Mouse (Mus musculus): ENCODE data around the gene Btnl10. TPM values are rescaled to one million over a fixed set of nuclear protein-coding genes. Genes with fewer than 3 reads are reported as not detected.

Gene Btnl10
- polyA plus RNA-seq (2014; fragmentation: Nextera tagmentation; extraction: Ambion mirVana): 0.07 TPM in 1 of 2 replicates, not detected in the other

DNA sequence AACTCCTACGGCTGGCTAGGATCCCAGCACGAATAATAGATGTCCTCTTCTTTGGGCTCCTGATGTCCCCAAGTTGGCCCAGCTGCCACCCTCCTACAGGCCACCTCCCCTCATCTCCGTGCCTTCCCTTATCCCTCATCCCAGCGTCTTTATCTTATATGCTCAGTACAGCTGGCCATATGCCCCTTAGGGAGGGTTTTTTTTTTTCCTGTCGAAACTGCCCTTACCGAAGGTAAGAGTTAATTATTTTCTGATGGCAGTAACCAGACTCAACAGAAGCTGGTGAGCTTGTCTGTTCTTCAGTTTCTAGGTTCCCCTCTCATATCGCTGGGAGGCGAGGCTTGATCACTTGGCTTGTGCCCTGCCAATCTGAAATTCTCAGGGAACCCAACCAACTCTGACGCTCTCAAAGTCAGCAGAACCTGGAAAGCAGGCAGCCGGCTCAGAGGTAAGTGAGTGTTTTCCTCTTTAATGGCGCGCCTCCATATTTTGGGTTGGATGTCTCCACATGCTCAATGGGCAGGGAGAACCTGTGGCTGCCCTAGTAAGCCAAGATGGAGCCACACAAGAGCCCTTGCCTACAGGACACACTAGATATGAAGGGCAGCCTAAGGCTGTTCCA lies at the start of gene Btnl10:
TSS of gene Btnl10 (plus strand) at position 164 of the 622 bp plus-strand sequence.
- Histone ChIP-seq H3K9ac (replicated peaks; ENCODE audit: low read depth, low read length) (no peak within 1 kb of the TSS), H3K4me1 (ENCODE audit: control insufficient read depth, insufficient read depth, low read length) (no peaks in the 10 kb centered on the region), H3K27me3 (ENCODE audit: control insufficient read depth, insufficient read depth, low read length) (no peaks in the 10 kb centered on the region), H3K9me3 (ENCODE audit: control insufficient read depth, low read depth, low read length) (no peaks in the 10 kb centered on the region), H3K36me3 (ENCODE audit: control insufficient read depth, insufficient read depth, low read length) (no peaks in the 10 kb centered on the region), H3K27ac (ENCODE audit: low read length) (no peak within 1 kb of the TSS), H3K4me3 (ENCODE audit: low read depth, low read length) (no peak within 1 kb of the TSS), H3K4me2 (replicated peaks; ENCODE audit: low read depth, low read length) (no peak within 1 kb of the TSS)
- no peak for ATAC-seq (ENCODE audit: insufficient number of reproducible peaks, insufficient read depth, low FRiP score, low read depth)
- 81% methylated on average over 12 of the region's 12 CpGs for WGBS

DNA sequence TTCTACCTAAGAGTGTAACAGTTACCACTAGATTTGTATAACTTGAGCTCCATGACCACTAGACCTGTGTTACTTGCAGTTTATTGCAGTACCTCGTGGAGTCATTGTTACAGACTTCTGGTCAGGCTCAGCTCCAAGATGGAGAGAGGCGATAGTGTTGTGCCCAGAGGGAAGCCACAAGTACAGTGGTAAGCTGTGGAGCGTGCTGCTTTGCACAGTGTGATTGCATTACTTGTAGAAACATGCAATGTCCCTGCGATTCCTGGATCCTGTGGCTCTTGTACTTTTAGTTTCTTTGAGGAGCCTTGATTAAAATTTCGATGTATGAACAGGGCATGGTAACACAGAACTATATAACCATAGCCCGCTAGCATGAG lies 49.8 kb upstream of the Btnl10 start:
- Histone ChIP-seq H3K9ac (replicated peaks; ENCODE audit: low read depth, low read length) (no peak overlapping the region), H3K27ac (ENCODE audit: low read length) (no peak overlapping the region), H3K27me3 (ENCODE audit: control insufficient read depth, insufficient read depth, low read length) (no peaks in the 10 kb centered on the region), H3K4me3 (ENCODE audit: low read depth, low read length) (peak overlapping the region; percentile 53), H3K9me3 (ENCODE audit: control insufficient read depth, low read depth, low read length) (no peaks in the 10 kb centered on the region), H3K36me3 (ENCODE audit: control insufficient read depth, insufficient read depth, low read length) (peaks cover 12% of the 10 kb centered on the region; the same call in 1 of the 2 replicates), H3K4me2 (replicated peaks; ENCODE audit: low read depth, low read length) (peak overlapping the region; percentile 62), H3K4me1 (ENCODE audit: control insufficient read depth, insufficient read depth, low read length) (peaks cover 4% of the 10 kb centered on the region; the same call in 1 of the 2 replicates)
- WGBS: 82% methylated on average over 6 of the region's 6 CpGs
- ATAC-seq (ENCODE audit: insufficient number of reproducible peaks, insufficient read depth, low FRiP score, low read depth): no peak

DNA sequence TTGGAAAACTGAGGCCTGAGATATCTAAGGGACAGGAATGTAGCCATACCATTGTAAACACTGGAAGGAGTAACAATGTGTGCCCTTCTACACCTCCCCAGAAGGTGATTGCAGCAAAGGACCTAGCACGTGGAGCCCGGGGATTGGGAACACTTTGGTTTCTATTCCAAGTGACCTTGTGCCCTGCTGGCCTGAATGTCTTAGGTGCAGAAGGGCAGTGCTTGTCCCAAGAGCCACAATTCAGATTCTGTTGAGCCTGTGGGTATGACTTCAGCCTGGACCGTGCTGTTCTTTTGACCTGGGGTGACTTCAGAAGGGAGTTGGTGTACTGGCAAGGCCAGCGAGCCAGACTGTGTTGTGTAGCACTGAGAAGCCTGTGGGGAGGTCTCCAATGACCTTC lies 46.7 kb upstream of the Btnl10 start:
- no peak overlapping the region for H3K4me2 ChIP-seq (replicated peaks; ENCODE audit: low read depth, low read length)
- no peak for ATAC-seq (ENCODE audit: insufficient number of reproducible peaks, insufficient read depth, low FRiP score, low read depth)
- peaks cover 12% of the 10 kb centered on the region; the same call in 1 of the 2 replicates for H3K36me3 ChIP-seq (ENCODE audit: control insufficient read depth, insufficient read depth, low read length)
- peaks cover 4% of the 10 kb centered on the region; the same call in 1 of the 2 replicates for H3K4me1 ChIP-seq (ENCODE audit: control insufficient read depth, insufficient read depth, low read length)
- no peaks in the 10 kb centered on the region for H3K27me3 ChIP-seq (ENCODE audit: control insufficient read depth, insufficient read depth, low read length)
- no peak overlapping the region for H3K27ac ChIP-seq (ENCODE audit: low read length)
- 79% methylated on average over 4 of the region's 4 CpGs for WGBS
- no peaks in the 10 kb centered on the region for H3K9me3 ChIP-seq (ENCODE audit: control insufficient read depth, low read depth, low read length)
- H3K9ac ChIP-seq (replicated peaks; ENCODE audit: low read depth, low read length): no peak overlapping the region
- no peak overlapping the region for H3K4me3 ChIP-seq (ENCODE audit: low read depth, low read length)

DNA sequence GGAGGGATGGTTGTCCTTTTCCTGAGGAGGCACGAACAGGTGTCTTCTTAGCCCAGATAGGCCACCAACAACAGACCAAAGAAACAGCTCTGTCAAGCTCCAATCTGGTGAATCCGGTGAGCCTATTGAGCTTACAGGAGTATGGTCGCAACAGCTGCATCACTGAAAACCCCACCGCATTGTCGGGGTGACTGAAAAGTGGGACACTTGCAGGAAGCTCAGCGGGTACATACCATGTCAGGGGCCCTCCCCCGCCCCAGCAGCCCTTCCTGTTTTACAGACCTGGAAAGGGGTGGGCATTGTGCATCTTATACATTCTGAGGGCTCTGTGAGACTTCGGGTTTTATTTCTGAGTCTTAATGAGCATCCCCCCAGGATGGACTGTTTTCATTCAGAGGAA lies 34.0 kb upstream of the Btnl10 start:
- Histone ChIP-seq H3K9ac (replicated peaks; ENCODE audit: low read depth, low read length) (no peak overlapping the region), H3K27ac (ENCODE audit: low read length) (no peak overlapping the region), H3K4me1 (ENCODE audit: control insufficient read depth, insufficient read depth, low read length) (no peaks in the 10 kb centered on the region), H3K36me3 (ENCODE audit: control insufficient read depth, insufficient read depth, low read length) (peaks cover 29% of the 10 kb centered on the region), H3K4me3 (ENCODE audit: low read depth, low read length) (no peak overlapping the region), H3K27me3 (ENCODE audit: control insufficient read depth, insufficient read depth, low read length) (no peaks in the 10 kb centered on the region), H3K4me2 (replicated peaks; ENCODE audit: low read depth, low read length) (no peak overlapping the region), H3K9me3 (ENCODE audit: control insufficient read depth, low read depth, low read length) (no peaks in the 10 kb centered on the region)
- WGBS: 82% methylated on average over 8 of the region's 8 CpGs
- ATAC-seq (ENCODE audit: insufficient number of reproducible peaks, insufficient read depth, low FRiP score, low read depth): no peak

DNA sequence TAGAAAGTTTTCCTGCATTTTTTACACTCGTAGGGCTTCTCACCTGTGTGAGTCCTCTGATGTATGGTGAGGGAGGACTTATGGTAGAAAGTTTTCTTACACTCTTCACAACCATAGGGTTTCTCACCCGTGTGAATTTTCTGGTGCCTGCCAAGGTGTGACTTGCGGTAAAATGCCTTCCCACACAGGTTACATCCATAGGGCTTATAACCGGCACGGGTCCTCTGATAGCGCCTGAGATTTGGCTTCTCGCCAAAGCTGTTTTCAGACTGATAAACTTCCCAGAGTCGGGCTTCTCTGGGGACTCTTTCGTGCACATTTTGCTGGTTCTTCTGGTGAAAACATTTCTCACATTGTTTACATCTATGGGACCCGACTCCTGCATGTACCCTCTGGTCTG lies 27.2 kb upstream of the Btnl10 start:
- no peak overlapping the region for H3K4me3 ChIP-seq (ENCODE audit: low read depth, low read length)
- H3K4me1 ChIP-seq (ENCODE audit: control insufficient read depth, insufficient read depth, low read length): no peaks in the 10 kb centered on the region
- no peaks in the 10 kb centered on the region for H3K9me3 ChIP-seq (ENCODE audit: control insufficient read depth, low read depth, low read length)
- 90% methylated on average over 10 of the region's 10 CpGs for WGBS
- H3K27ac ChIP-seq (ENCODE audit: low read length): no peak overlapping the region
- H3K4me2 ChIP-seq (replicated peaks; ENCODE audit: low read depth, low read length): no peak overlapping the region
- H3K27me3 ChIP-seq (ENCODE audit: control insufficient read depth, insufficient read depth, low read length): no peaks in the 10 kb centered on the region
- peaks cover 37% of the 10 kb centered on the region for H3K36me3 ChIP-seq (ENCODE audit: control insufficient read depth, insufficient read depth, low read length)
- no peak overlapping the region for H3K9ac ChIP-seq (replicated peaks; ENCODE audit: low read depth, low read length)
- no peak for ATAC-seq (ENCODE audit: insufficient number of reproducible peaks, insufficient read depth, low FRiP score, low read depth)

DNA sequence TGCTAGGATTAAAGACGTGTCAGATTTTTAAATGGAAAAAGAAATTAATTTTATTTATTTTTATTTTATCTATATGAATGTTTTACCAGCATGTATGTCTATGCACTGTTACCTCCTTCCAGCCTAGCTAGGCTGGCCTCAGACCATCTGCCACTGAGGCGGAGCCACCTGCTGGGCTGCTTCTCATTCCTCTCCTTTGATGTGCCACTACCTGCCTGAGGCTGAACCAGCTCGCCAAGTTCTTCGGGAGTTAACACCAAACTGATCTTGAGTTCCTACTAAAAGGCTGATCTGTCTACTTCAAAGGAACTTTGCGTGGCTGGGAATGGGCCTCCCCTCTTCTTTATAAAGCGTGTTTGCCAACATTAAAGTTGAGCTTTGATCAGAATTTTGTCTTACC lies 23.3 kb upstream of the Btnl10 start:
- Histone ChIP-seq H3K4me3 (ENCODE audit: low read depth, low read length) (no peak overlapping the region), H3K9me3 (ENCODE audit: control insufficient read depth, low read depth, low read length) (no peaks in the 10 kb centered on the region), H3K36me3 (ENCODE audit: control insufficient read depth, insufficient read depth, low read length) (peaks cover 47% of the 10 kb centered on the region), H3K4me1 (ENCODE audit: control insufficient read depth, insufficient read depth, low read length) (no peaks in the 10 kb centered on the region), H3K27ac (ENCODE audit: low read length) (no peak overlapping the region), H3K27me3 (ENCODE audit: control insufficient read depth, insufficient read depth, low read length) (no peaks in the 10 kb centered on the region), H3K4me2 (replicated peaks; ENCODE audit: low read depth, low read length) (no peak overlapping the region), H3K9ac (replicated peaks; ENCODE audit: low read depth, low read length) (no peak overlapping the region)
- ATAC-seq (ENCODE audit: insufficient number of reproducible peaks, insufficient read depth, low FRiP score, low read depth): no peak
- WGBS: 68% methylated on average over 6 of the region's 6 CpGs

DNA sequence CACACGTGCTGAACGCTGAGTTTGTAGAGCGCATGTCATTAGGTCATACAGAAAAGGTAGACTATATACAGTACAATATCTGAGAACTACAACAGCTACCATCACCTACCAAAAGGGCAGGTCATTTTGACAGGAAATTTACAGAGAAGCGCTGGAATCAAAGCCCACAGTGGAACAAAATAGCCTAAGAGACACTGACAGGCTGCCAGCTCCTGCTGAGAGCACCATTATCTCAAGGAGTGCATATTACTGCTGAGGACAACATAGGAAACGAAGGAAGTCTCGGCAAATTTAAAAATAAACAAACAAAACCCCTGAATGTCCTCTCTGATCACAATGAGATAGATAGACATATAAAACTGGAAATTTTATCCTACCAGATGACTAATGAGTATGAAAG lies 20.2 kb upstream of the Btnl10 start:
- no peak for ATAC-seq (ENCODE audit: insufficient number of reproducible peaks, insufficient read depth, low FRiP score, low read depth)
- no peak overlapping the region for H3K4me2 ChIP-seq (replicated peaks; ENCODE audit: low read depth, low read length)
- peaks cover 40% of the 10 kb centered on the region for H3K36me3 ChIP-seq (ENCODE audit: control insufficient read depth, insufficient read depth, low read length)
- H3K4me3 ChIP-seq (ENCODE audit: low read depth, low read length): no peak overlapping the region
- H3K4me1 ChIP-seq (ENCODE audit: control insufficient read depth, insufficient read depth, low read length): no peaks in the 10 kb centered on the region
- 88% methylated on average over 6 of the region's 6 CpGs for WGBS
- no peak overlapping the region for H3K9ac ChIP-seq (replicated peaks; ENCODE audit: low read depth, low read length)
- H3K9me3 ChIP-seq (ENCODE audit: control insufficient read depth, low read depth, low read length): no peaks in the 10 kb centered on the region
- no peak overlapping the region for H3K27ac ChIP-seq (ENCODE audit: low read length)
- H3K27me3 ChIP-seq (ENCODE audit: control insufficient read depth, insufficient read depth, low read length): no peaks in the 10 kb centered on the region

DNA sequence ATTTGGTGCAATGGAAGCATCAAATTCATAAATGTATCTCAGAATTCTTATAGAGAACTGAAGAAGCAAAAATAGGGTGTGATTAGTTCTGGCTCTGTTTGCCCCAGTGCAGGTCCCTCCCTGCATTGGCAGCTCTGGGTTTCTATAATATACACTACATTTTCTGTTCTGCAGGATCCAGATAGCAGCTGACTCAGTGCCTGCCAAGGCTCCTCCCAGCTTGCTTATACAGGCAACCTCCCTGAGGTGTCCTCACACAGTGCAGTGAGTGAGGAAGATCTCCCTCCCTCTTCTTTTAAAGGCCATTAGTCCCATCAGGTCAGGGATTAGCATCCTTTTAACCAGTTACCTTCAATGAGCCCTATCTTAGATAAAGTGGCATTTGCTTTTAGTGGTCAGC lies 16.6 kb upstream of the Btnl10 start:
- Histone ChIP-seq H3K9ac (replicated peaks; ENCODE audit: low read depth, low read length) (no peak overlapping the region), H3K27me3 (ENCODE audit: control insufficient read depth, insufficient read depth, low read length) (no peaks in the 10 kb centered on the region), H3K36me3 (ENCODE audit: control insufficient read depth, insufficient read depth, low read length) (peaks cover 27% of the 10 kb centered on the region), H3K27ac (ENCODE audit: low read length) (no peak overlapping the region), H3K4me3 (ENCODE audit: low read depth, low read length) (no peak overlapping the region), H3K9me3 (ENCODE audit: control insufficient read depth, low read depth, low read length) (no peaks in the 10 kb centered on the region), H3K4me2 (replicated peaks; ENCODE audit: low read depth, low read length) (no peak overlapping the region), H3K4me1 (ENCODE audit: control insufficient read depth, insufficient read depth, low read length) (peaks cover 7% of the 10 kb centered on the region; the same call in 1 of the 2 replicates)
- no peak for ATAC-seq (ENCODE audit: insufficient number of reproducible peaks, insufficient read depth, low FRiP score, low read depth)

Data from stomach, embryonic 14.5 days (tissue).